Mouse (Mus musculus): Measurements from ENCODE around the gene Dip2b.

The Dip2b gene

DNA sequence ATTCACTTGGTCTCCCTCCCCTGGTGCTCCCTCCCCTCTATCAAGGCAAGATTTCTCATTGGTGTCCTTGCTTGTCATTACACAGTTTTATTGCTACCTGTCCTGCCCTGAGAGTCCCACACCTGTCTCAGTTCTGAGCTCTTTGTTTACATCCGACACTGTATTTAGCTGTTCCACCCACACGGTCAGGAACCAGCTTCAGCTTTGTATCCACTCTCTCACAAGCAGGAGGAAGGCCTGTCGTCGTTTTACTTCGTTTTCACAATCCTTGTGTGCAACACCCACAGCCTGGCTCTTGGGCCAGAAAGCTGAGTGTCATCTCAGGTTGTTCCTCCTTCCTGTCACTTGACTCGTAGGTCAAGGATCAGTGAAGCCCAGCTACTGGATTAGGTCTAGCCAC lies 45.4 kb downstream of the Dip2b start:
- no peak for DNase-seq (ENCODE audit: low spot score in 2 of 2)

DNA sequence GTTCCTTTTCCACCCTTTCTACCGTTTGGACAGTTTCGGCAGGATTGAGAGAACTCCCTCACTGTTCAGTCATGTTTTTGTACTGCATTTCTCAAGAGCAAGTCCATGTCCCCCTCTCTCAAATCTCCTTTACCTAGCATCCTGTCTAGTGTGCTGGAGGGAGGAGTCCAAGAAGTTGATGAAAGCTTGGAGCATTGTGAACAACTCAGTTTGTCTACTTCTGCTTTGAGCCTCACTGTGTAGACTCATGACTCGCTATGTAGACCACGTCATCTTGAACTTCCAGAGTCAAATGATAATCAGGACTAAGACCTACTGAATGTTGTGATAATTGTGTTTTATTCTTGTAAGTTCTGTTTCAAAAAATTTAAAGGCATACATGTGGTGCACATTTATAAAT lies 46.4 kb downstream of the Dip2b start:
- no peak for DNase-seq (ENCODE audit: low spot score in 2 of 2)

DNA sequence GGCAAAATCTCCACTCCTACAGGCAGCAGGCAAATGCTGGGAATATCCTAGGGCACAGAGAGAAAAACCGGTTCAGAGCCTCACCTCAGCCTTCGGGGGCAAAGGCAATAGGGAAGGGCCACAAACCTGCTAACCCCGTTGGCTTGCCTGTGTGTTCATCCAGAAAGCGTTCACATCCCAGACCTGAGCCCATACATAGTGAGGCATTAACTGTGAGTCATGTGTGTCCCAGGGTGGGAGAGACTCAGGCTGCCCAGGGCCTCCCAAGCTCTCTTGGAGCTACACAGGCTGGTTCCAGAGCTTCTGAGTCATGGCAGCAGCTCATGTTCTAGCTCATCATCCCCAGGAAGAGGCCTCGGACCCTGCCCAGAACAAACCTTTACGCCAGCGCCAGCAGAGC lies 49.6 kb downstream of the Dip2b start:
- no peak for DNase-seq (ENCODE audit: low spot score in 2 of 2)

DNA sequence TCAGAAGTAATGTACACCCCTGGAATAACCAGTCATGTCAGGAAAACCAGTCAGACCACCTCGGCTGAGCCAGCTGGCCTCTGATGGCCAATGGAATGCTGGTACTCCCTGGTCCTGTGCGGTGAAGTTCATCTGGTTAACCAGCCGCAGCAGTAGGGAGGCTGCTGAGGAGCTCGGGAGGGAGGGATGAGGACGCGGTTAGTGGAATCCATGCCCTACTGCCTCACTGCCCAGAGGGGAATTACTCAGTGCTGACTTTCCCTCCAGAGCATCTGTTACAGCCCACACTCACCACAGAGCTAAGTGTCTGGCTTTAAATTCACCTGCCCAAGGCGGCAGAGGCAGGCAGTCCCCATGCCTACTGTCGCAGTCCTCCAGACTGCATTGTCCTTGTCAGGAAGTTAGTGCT lies 51.2 kb downstream of the Dip2b start:
- no peak for DNase-seq (ENCODE audit: low spot score in 2 of 2)

DNA sequence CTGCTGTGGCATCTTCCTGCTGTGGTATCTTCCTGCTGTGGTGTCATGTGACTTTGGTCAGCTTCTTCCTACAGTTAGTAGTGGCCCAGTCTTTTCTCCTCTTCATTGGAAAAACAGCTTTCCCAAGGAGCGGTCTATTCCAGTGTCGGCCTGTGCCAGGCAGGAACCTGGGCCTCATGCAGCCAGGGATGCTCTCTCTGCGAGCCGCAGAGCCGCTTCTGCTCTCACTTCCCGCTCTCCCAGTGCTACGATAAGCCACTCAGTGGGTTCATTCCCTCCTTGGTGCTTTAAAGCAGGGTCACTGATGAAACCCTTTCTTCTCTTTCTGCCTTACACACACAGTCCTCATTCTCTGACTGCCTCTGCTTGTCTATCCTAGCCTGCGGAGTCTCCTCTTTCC lies 53.4 kb downstream of the Dip2b start:
- DNase-seq (ENCODE audit: low spot score in 2 of 2) = no peak

DNA sequence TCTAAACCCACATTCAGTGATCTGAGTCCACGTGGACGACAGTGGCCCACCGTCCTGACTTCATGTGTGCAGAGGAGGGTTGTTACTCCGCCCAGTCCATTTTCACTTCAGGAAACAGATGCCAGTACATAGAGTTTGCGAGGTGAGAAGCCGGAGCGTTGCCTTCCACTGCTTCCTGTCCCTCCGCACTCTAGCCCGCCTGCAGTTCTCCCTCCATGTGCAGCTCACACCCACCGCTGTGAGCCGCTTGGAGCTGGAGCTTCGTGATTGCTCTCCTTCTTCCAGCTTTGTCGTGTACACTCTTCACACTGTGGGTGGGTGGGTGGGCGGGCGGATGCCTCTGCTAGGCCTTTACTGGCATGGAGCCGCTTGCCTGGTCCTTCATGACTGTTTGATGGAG lies 53.8 kb downstream of the Dip2b start:
- DNase-seq (ENCODE audit: low spot score in 2 of 2) = no peak

DNA sequence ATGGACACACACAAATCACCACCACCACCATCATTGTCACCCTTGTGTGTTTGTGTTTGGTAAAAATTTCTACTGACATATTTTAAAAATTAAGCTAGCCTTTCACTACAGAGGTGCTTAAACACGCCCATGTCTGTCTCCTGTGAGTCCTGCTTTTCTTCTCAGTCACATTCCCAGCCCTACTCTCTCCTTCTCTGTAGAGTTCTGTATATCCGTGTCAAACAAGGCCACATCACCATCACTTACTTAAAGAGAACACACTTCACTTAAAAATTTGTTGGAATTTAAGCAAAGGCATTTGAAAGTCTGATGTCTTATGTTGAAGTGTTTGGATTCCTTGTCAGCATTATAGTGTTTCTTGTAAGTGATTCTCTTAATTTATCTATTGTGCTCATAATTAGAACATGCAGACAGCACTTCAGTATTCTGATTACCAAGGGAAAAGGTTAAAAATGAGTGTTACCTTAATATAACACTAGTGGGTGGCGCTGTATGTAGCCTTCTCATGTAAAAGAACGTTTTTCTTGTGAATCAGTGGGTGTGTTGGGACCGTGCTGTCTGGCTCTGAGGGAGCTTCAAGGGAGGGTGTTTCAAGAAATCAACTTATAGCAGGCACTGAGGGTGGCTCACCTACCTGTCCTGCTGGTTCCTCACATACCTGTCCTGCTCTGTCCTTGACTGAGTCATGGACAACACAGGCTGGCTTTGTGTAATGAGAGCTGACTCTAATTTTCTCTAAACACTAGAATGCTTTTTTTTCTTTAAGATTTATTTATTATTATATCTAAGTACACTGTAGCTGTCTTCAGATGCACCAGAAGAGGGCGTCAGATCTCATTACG lies 58.3 kb downstream of the Dip2b start:
- no peak for DNase-seq (ENCODE audit: low spot score in 2 of 2)

DNA sequence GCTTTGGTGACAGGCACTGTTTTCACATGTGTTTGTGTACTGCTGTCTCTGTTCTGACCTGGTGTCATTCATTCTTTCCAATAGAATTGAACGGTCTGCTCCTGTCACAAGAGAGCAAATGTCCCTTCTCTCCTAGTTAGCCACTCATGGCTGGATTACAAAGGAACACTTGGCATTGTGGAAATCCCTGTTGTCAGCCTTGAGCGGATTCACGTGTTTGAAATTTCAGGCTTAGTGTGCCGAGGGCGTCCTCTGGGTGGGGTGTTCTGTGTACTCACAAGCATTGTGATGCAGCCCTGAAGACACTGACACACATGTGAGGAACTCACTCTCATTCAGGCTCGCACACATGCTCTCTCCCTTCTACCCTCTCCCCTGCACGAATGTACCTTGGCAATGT lies 61.9 kb downstream of the Dip2b start:
- DNase-seq (ENCODE audit: low spot score in 2 of 2) = no peak

DNA sequence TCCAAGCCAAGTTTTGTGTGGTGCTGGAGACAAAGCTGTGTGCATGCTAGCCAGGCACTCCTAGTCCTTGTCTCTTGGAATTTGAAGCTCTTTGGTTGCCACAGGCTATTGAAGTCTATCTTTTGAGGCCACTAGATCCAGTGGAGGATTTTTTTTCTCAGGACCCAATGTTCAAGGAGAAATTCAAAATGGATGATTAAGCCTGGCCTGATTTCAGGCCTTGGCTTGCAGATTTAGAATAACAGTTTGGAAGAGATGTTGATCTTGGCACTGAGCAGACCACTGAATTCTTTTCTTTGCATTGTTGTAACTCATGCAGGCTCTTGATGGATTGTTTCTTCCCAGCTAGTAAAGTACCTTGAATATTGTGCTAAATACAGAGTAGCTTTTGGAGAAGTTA lies 62.7 kb downstream of the Dip2b start:
- DNase-seq (ENCODE audit: low spot score in 2 of 2) = no peak

DNA sequence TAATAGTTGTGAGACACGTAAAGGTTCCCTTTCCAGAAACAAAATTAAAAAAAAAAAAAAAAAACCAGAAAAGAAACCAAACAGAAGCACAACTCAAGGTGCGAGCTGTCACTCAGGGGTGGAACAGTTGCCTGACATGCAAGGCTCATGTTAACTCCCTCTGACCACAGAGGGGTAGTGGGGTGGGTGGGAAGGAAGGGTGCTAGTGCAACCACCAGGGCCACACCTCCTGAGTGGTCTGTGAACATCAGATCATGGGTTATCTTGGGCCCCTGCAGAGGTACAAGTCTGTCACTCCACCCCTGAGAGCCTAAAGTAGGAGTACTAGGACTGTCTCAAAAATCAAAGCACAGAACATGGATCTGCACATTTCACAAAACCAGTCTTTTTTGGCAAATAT lies 65.7 kb downstream of the Dip2b start:
- no peak for DNase-seq (ENCODE audit: low spot score in 2 of 2)

DNA sequence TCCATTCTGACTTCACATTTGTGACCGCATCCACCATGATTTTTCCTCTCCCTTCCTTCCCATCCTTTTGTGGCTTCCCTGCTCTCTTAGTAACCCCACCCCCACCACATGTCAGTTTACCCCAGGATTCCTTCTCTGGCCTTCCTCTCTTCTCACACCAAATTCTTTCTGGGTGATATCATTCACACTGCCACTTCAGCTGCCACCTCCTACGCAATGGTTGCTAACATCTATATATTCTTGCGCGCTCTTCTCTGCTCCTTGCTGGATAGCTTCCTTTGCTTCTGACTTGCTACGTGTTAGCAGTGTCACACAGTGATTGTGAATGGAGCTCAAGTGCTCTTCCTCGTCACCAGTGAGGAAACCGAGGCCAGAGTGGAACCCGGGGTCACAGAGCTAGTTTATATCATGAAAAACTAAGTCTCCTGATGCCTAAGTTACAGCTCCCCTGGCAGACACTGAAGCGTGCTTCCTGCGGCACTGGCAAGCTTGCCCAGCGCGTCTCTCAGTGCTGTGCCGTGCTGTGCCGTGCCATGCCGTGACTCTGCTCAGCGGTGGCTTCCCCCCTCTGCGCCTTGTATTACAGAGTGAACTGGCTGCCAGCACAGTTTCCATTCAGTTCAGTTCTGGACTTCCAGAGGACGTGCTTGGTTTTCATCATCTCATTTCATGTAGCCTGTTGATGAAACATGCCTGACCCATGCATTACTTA lies 69.8 kb downstream of the Dip2b start:
- DNase-seq (ENCODE audit: low spot score in 2 of 2) = no peak

DNA sequence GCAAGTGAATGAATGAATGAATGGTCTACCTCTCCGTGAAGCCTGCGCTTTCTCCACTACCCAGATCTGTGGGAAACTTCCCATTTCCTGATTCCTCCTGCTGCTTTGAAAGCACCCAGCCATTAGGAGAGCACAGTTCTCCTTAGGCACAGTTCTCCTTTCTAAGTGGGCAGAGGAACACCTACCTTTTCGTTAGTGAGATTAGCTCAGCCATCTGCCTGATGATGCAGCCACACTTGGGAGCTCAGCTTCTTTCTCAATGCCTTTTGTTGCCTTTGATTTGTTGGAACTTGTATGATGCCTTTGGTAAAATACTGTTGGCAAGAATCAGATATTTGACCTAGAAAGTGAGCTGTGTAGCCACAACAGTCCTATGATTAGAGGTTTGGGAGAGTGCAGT lies 71.5 kb downstream of the Dip2b start:
- DNase-seq (ENCODE audit: low spot score in 2 of 2) = no peak

DNA sequence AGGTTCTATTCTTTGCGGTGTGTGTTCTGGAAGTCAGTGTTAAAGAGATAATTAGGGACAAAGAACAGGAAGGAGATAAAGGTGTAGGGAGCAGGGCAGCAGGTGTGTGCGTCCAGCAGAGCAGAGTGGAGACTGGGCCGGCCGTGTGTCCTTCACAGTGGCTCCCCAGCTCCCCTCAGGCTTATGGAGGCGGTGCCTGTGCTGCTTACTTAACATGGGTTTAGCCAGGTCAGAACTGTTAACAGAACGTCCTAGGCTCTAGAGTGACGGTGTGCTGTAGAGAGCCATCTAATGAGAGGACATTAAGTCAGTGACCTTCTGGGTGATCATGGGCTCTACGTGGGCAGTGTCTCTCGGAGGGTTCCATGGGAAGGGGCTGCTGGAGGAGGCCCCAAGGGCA lies 73.4 kb downstream of the Dip2b start:
- DNase-seq (ENCODE audit: low spot score in 2 of 2) = no peak

DNA sequence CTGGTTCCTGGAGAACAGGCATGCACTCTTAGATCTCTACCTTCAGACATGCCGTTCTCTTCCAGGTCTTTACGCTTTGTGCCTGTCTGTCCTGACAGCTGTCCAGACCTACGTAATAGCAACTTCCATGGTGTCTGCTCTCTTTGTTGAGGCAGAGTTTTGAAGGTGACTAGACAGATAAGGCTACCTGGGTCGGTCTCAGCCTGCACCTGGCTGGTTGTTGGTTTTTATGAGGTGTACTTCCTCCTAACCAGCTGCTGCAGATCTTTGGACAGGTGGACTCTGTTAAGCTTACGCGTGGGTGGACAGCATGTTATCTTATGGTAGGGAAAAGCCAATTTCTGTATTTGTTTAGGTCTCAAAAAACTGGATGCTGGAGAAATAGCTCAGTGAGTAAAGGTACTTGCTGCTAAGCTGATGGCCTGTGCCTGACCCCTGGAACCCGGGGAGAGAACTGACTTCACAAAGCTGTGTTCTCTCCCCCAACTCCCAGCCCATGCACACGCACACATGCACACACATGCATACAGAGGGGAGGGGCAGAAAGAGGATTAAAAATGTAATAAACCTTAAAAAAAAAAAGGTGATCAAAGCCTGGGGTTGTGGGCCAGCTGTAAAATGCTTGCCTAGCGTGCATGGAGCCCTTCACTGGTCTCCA lies 74.0 kb downstream of the Dip2b start:
- DNase-seq (ENCODE audit: low spot score in 2 of 2) = no peak

DNA sequence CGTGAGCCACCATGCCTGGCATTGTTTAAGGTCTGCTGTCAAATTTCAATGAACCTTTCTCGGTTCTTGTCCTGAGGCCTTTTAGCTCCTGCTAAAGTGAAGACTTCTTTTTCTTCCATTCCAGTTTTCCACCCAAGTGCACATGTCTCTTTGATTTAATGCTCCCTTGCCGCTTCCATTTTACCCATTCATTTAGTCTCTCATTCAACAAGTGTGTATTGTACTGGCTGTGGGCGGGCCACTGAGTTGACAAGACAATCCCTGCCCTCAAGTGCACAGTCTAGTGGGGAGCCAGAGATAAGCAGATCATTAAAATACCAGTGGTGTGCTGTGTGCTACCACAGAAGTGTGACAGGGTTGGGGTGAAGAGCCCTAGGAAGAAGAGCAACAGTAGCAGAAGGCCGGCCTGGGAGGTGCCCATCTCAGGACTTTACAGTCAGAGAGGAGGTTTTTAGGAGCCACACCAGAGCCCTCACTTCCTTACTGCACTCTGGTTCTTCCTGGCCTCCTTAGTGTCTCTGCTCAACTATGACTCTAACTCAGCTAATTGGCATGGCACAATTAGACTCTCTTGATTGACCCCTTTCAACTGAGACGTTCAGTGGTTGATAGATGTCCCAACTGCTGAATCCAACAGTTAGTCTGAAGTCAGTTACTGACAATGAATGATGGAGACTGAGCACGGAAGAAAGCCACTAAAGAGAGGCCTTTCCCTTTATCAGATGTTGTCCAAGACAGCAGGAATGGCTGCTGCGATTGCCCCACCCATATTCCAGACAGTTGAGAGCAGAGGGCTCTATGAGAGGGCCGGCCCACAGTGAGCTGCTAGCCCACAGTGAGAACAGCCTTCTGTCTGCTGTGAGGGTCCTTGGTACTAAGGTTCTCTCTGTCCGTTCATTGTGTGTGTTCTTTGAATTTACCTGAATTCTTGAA lies 75.1 kb downstream of the Dip2b start:
- no peak for DNase-seq (ENCODE audit: low spot score in 2 of 2)

DNA sequence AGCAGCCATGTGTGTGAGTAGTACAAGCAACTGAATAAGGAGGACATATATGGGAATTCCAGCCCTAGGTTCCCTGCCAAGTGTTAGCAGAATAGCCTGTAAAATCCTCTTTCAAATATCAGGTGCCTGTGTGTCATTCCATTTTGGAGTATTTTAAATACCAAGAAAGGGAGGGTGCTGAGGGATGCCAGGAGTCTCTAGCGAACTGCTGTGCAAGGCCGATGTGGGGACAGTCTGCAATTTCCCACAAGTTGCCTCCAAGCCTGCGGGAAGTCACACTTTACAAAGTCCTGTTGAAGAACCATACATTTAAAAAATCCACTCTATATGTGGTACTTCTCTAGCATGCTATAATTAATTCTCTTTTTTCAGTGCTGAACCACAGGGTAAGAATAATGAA lies 77.0 kb downstream of the Dip2b start:
- no peak for DNase-seq (ENCODE audit: low spot score in 2 of 2)

DNA sequence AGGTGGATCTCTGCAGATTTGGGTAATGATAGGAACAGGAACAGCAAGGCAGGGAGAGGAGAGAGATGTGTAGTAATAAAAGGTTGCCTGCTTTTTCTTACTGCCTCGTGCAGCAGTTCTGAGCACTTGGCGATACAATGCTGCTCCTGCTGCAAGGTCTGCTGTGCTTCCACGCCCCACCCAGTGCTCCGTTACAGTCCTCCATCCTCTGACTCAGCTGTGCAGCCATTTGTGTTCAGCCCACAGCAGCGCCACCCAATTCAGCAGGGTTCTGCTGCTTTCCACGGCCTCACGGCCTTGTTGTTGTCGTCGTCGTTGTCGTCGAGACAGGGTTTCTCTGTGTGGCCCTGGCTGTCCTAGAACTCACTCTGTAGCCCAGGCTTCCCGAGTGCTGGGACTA lies 77.9 kb downstream of the Dip2b start:
- DNase-seq (ENCODE audit: low spot score in 2 of 2) = no peak

DNA sequence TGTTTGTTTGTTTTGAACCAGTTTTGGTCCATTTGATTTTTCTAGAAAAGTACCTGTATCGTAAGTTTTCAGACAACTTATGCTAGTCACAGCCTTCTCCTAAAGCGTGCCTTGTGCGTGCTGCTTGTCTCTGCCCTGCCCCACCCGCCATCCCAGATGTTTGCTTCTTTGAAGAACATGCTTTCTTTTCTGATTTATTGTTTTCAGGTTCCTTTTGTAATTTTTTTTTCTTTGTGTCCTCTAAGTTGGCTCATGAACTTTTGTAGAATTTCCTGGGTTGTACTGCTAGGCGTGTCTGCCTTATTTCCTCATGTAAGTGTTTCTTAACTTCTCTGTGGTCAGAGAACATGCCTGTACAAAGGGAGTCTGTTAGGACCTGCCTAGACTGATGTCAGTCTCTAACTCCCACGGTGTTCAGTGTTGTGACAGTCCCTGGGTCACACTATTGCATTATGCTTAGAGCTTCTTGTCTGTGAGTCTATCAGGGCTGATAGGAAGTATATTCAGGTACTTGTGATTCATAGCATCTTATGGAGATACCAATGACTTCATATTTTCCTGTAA lies 80.8 kb downstream of the Dip2b start:
- DNase-seq (ENCODE audit: low spot score in 2 of 2) = no peak

DNA sequence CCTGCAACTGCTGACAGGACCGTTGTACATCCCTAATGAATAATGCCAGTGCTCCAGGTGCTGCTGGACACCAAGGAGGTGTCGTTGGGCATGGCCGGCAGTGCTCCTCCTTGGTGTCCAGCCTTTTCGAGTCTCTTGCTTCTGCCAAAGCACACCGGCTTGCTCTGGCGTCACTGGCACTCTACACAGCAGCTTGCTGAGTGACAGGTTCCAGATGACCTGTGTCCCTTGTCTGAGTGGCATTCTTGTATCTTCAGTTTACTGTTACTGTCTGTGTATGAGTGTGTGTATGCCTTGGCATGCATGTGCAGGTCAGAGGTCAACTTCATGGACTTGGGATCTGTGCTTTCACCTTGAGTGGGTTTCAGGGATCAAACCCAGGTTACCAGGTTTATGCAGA lies 83.0 kb downstream of the Dip2b start:
- DNase-seq (ENCODE audit: low spot score in 2 of 2) = no peak

DNA sequence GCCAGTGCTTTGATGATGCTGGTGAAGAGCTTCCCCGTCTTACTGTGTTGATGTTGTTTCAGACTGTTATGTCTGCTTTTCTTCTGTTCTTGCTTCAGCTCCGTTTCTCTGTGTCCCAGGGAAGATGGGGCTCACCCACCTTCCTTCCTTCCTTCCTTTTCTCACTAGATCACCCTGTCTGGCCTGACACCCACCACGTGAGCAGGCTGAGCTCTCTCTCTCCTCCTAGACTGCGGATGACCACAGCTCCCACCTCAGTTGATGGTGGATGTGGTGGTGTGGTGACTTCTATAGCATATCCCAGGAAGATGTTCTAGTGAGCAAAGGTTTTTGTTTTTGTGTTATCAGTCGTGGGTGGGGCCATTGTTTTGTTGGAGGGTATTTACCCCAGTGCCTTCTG lies 85.4 kb downstream of the Dip2b start:
- no peak for DNase-seq (ENCODE audit: low spot score in 2 of 2)

DNA sequence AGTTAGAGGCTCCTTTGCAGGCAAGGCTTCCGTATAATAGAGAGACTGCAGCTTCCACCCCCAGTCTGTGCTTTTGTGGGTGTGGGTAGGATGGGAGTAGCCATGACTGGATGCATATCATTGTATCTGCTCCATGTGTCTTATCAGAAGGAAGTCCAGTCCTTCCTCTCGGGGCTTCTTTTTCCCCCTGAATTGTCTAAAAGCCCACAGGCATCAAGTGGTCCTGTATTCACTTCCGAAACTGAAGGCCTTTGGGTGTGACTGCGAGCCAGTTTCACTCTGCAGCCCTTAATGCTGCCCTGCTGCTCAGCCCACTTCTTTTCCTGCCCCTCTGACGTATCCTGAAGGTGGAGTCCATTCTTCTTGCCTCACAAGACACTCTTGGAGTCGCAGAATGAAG lies 86.8 kb downstream of the Dip2b start:
- no peak for DNase-seq (ENCODE audit: low spot score in 2 of 2)
